Mouse (Mus musculus): ENCODE results near the gene Tnrc6b. TPM values are rescaled to one million over a fixed set of nuclear protein-coding genes. Genes with fewer than 3 reads are reported as not detected.

Gene Tnrc6b
- polyA plus RNA-seq, 1 experiment from 2014 or later = 9.6 TPM

- H3K9me3 ChIP-seq (ENCODE audit: low read length) = no peaks in the 10 kb centered on the region
- no peak for TF ChIP-seq EP300 (IDR thresholded peaks at IDR 0.05; ENCODE audit: low read depth)
- no peak for TF ChIP-seq CTCF (IDR thresholded peaks at IDR 0.05; ENCODE audit: low read depth)
- no peak for ATAC-seq
- peaks cover 25% of the 10 kb centered on the region for H3K4me1 ChIP-seq (ENCODE audit: insufficient read depth)
- peak; percentile 51 for DNase-seq
- no peaks in the 10 kb centered on the region for H3K36me3 ChIP-seq (replicated peaks; ENCODE audit: insufficient read depth, low read length)
- peak overlapping the region; percentile 38; the same call in 1 of the 2 replicates for H3K9ac ChIP-seq (replicated peaks)
- 16% methylated on average over 11 of the region's 11 CpGs for WGBS (ENCODE audit: insufficient replicate concordance)
- H3K27ac ChIP-seq (ENCODE audit: low read depth) = peak overlapping the region; percentile 72
- peak overlapping the region; percentile 49 for H3K4me3 ChIP-seq (ENCODE audit: low read depth, low read length)
- no peaks in the 10 kb centered on the region for H3K27me3 ChIP-seq (ENCODE audit: insufficient read depth, low read length)
- peak overlapping the region; percentile 89 for H3K4me2 ChIP-seq (ENCODE audit: low read depth, low read length)
Observed at GRCm38 (mm10) chr15:80706596-80706995, 4.5 kb upstream of the Tnrc6b start.

DNA sequence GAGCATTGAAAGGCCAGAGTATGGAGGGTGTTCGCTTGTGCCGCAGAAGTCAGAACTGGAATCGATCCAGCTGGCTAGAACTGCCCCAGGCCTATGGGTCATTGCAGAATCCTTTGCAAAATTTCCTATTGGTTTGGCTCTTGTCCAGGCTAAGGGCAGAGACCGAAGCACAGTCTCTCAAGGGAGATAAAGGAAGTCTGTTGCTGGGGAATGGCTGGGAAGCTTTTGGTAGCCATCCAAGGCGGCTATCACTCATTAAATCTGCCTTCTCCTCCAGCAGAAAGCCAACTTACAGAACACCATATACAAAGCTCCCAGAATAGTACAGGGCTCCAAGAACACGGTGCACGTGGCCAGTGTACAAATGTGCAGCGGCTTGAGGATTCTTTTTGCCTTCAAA lies 4.0 kb upstream of the Tnrc6b start:
- Histone ChIP-seq H3K4me1 (ENCODE audit: insufficient read depth) (peaks cover 25% of the 10 kb centered on the region), H3K4me3 (ENCODE audit: low read depth, low read length) (peak overlapping the region; percentile 49; the same call in 1 of the 2 replicates), H3K9ac (replicated peaks) (no peak overlapping the region; the same call in 1 of the 2 replicates), H3K4me2 (ENCODE audit: low read depth, low read length) (peak overlapping the region; percentile 89), H3K27me3 (ENCODE audit: insufficient read depth, low read length) (no peaks in the 10 kb centered on the region), H3K27ac (ENCODE audit: low read depth) (peak overlapping the region; percentile 72), H3K9me3 (ENCODE audit: low read length) (no peaks in the 10 kb centered on the region), H3K36me3 (replicated peaks; ENCODE audit: insufficient read depth, low read length) (no peaks in the 10 kb centered on the region)
- DNase-seq = peak; percentile 61
- TF ChIP-seq EP300 (IDR thresholded peaks at IDR 0.05; ENCODE audit: low read depth) = no peak
- no peak for TF ChIP-seq CTCF (IDR thresholded peaks at IDR 0.05; ENCODE audit: low read depth)
- no peak for ATAC-seq
- 37% methylated on average over 8 of the region's 8 CpGs for WGBS (ENCODE audit: insufficient replicate concordance)

GRCm38 (mm10) chr15:80709593-80709992 lies 1.5 kb upstream of the Tnrc6b start:
- Histone ChIP-seq H3K27me3 (ENCODE audit: insufficient read depth, low read length) (no peaks in the 10 kb centered on the region), H3K27ac (ENCODE audit: low read depth) (peak overlapping the region; percentile 30; the same call in 1 of the 2 replicates), H3K9me3 (ENCODE audit: low read length) (no peaks in the 10 kb centered on the region), H3K4me1 (ENCODE audit: insufficient read depth) (peaks cover 33% of the 10 kb centered on the region), H3K4me3 (ENCODE audit: low read depth, low read length) (no peak overlapping the region), H3K4me2 (ENCODE audit: low read depth, low read length) (peak overlapping the region; percentile 66), H3K9ac (replicated peaks) (no peak overlapping the region; the same call in 1 of the 2 replicates), H3K36me3 (replicated peaks; ENCODE audit: insufficient read depth, low read length) (0 out of 2 replicates have a peak, but pooled peaks cover 3% of the 10 kb centered on the region)
- ATAC-seq (no peak), DNase-seq (peak; percentile 39)
- 67% methylated on average over 6 of the region's 6 CpGs for WGBS (ENCODE audit: insufficient replicate concordance)
- TF ChIP-seq CTCF (IDR thresholded peaks at IDR 0.05; ENCODE audit: low read depth) (peak; percentile 31; the same call in 1 of the 2 replicates), EP300 (IDR thresholded peaks at IDR 0.05; ENCODE audit: low read depth) (no peak)

GRCm38 (mm10) chr15:80710257-80710607 lies 881 bp upstream of the Tnrc6b start:
- no peak for ATAC-seq
- DNase-seq = no peak
- H3K27ac ChIP-seq (ENCODE audit: low read depth) = peak overlapping the region; percentile 96
- peak overlapping the region; percentile 98 for H3K4me3 ChIP-seq (ENCODE audit: low read depth, low read length)
- H3K4me2 ChIP-seq (ENCODE audit: low read depth, low read length) = peak overlapping the region; percentile 66
- peak overlapping the region; percentile 72; the same call in 1 of the 2 replicates for H3K9ac ChIP-seq (replicated peaks)
- no peaks in the 10 kb centered on the region for H3K9me3 ChIP-seq (ENCODE audit: low read length)
- no peaks in the 10 kb centered on the region for H3K27me3 ChIP-seq (ENCODE audit: insufficient read depth, low read length)
- H3K4me1 ChIP-seq (ENCODE audit: insufficient read depth) = peaks cover 33% of the 10 kb centered on the region
- 0 out of 2 replicates have a peak, but pooled peaks cover 3% of the 10 kb centered on the region for H3K36me3 ChIP-seq (replicated peaks; ENCODE audit: insufficient read depth, low read length)
- WGBS (ENCODE audit: insufficient replicate concordance) = 16% methylated on average over 5 of the region's 5 CpGs
- no peak for TF ChIP-seq CTCF (IDR thresholded peaks at IDR 0.05; ENCODE audit: low read depth)
- no peak; the same call in 1 of the 2 replicates for TF ChIP-seq EP300 (IDR thresholded peaks at IDR 0.05; ENCODE audit: low read depth)

DNA sequence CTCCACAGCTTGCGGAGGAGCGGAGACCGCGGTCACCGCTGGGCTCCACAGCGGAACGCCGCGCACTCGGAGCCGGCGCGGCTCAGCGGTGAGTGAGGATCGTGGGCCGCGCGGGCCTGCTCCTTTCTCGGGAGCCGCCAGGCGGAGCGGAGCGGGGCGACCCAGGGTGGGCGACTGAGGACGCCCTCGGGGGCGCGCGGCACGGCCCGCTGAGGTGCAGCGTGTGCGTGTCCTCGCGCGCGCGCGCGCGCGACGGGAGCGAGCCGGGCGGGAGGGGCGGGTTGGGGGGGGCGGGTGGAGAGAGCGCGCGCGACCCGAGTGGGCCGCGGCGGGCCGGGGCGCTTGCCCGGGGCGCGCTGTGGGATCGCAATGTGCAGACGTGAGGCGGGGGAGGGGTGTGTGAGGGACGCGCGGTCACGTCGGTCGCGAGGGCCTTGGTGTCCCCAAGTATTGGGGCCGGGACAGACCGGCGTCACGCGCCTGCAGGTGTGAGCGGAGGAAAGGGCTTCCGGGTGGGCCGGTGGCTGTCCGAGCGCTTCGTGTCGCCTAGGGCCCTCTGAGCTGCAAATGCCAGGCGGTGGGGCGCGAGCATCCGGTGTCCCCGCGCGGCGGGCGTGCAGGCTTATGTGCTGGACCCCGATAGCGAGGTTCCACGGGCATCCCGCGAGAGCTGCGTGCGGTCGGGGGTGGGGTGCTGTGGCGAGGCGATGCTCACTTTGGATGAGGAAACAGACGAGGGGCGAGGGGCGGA lies 463 bp downstream of the Tnrc6b start:
- Histone ChIP-seq H3K4me2 (ENCODE audit: low read depth, low read length) (peak overlapping the region; percentile 77), H3K27me3 (ENCODE audit: insufficient read depth, low read length) (no peaks in the 10 kb centered on the region), H3K4me3 (ENCODE audit: low read depth, low read length) (peak overlapping the region; percentile 98), H3K4me1 (ENCODE audit: insufficient read depth) (peaks cover 28% of the 10 kb centered on the region), H3K9me3 (ENCODE audit: low read length) (no peaks in the 10 kb centered on the region), H3K27ac (ENCODE audit: low read depth) (peak overlapping the region; percentile 99), H3K36me3 (replicated peaks; ENCODE audit: insufficient read depth, low read length) (0 out of 2 replicates have a peak, but pooled peaks cover 3% of the 10 kb centered on the region), H3K9ac (replicated peaks) (peak overlapping the region; percentile 100)
- no peak for TF ChIP-seq EP300 (IDR thresholded peaks at IDR 0.05; ENCODE audit: low read depth)
- TF ChIP-seq CTCF (IDR thresholded peaks at IDR 0.05; ENCODE audit: low read depth) = no peak
- WGBS (ENCODE audit: insufficient replicate concordance) = under 1% methylated on average over 55 of the region's 106 CpGs
- DNase-seq (peak; percentile 80), ATAC-seq (peak; percentile 16)

- TF ChIP-seq CTCF (IDR thresholded peaks at IDR 0.05; ENCODE audit: low read depth) (no peak), EP300 (IDR thresholded peaks at IDR 0.05; ENCODE audit: low read depth) (no peak)
- 76% methylated on average over 4 of the region's 4 CpGs for WGBS (ENCODE audit: insufficient replicate concordance)
- DNase-seq = no peak
- peaks cover 18% of the 10 kb centered on the region for H3K4me1 ChIP-seq (ENCODE audit: insufficient read depth)
- H3K9me3 ChIP-seq (ENCODE audit: low read length) = no peaks in the 10 kb centered on the region
- H3K4me3 ChIP-seq (ENCODE audit: low read depth, low read length) = no peak overlapping the region
- H3K36me3 ChIP-seq (replicated peaks; ENCODE audit: insufficient read depth, low read length) = 0 out of 2 replicates have a peak, but pooled peaks cover 3% of the 10 kb centered on the region
- ATAC-seq = no peak
- no peak overlapping the region for H3K4me2 ChIP-seq (ENCODE audit: low read depth, low read length)
- no peaks in the 10 kb centered on the region for H3K27me3 ChIP-seq (ENCODE audit: insufficient read depth, low read length)
- H3K27ac ChIP-seq (ENCODE audit: low read depth) = no peak overlapping the region
- no peak overlapping the region for H3K9ac ChIP-seq (replicated peaks)
Observed at GRCm38 (mm10) chr15:80714299-80714698, 3.2 kb downstream of the Tnrc6b start.
